In the genomic region with DNA sequence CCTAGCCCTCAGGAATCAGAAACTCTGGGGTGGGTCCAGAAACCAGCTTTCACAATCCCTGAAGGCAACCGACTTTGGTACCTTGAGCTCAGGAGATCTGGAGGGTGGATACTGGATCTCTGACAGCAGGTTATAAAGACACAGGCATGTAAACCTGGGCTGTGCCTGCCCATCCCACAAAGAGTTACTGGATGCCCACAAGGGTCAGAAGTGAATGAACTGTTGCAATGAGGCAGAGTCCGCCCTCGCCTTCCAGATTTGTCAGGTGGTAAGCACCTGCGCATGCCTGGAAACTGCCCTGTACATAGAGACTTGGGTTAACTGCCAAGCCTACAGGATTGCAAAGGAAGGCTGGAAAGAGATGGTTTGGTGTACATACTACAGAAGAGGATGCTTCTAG, we compare ENCODE assay signal across 18 mouse cellular contexts. TPM values are rescaled to one million over a fixed set of nuclear protein-coding genes. Genes with fewer than 3 reads are reported as not detected.
DNase-seq lines count a peak whose midpoint lies in the region; ATAC-seq and TF ChIP-seq lines count a peak whose summit lies in the region.
"Had no signal": no experiment of that assay in that cellular context is flagged by ENCODE, and none has a peak within 500 bp of the region (broad histone marks: within the 10 kb centered on the region; RNA-seq: fewer than 3 reads in every experiment).

No protein-coding gene starts in this region.

- peaks cover 64% of the 10 kb centered on the region for H3K4me1 ChIP-seq in hindbrain, embryonic 14.5 days (replicated peaks; ENCODE audit: control insufficient read depth, insufficient read depth, low read length)
- peaks cover 14% of the 10 kb centered on the region for H3K4me1 ChIP-seq in hindbrain, postnatal 0 days (ENCODE audit: insufficient read depth, low read length)
- H3K4me1 ChIP-seq in neural tube, embryonic 12.5 days = peaks cover 85% of the 10 kb centered on the region
- peaks cover 61% of the 10 kb centered on the region for H3K4me1 ChIP-seq in forebrain, postnatal 0 days (ENCODE audit: insufficient read depth)
- H3K4me1 ChIP-seq in stomach, postnatal 0 days (replicated peaks; ENCODE audit: control insufficient read depth, insufficient read depth) = peaks cover 8% of the 10 kb centered on the region; the same call in 1 of the 2 replicates

- no peak for DNase-seq in hindbrain, embryonic 14.5 days (ENCODE audit: low spot score)
- no peak for DNase-seq in hindbrain, postnatal 0 days (ENCODE audit: low spot score)
- no peak for DNase-seq in neural tube, embryonic 10.5 days (ENCODE audit: extremely low spot score, low spot score)
- DNase-seq in forebrain, postnatal 0 days = no peak
- no peak for DNase-seq in stomach, postnatal 0 days (ENCODE audit: low spot score)
- DNase-seq: adrenal gland, postnatal 36 days; cerebellum, adult 9-10 months; gastrocnemius, postnatal 14 days; heart, postnatal 14 days; kidney, postnatal 36 days; thymus, postnatal 14 days had no signal

- no peaks in the 10 kb centered on the region for H3K9me3 ChIP-seq in hindbrain, embryonic 14.5 days (ENCODE audit: control insufficient read depth, low read length)
- H3K9me3 ChIP-seq in hindbrain, postnatal 0 days (ENCODE audit: low read length) = no peaks in the 10 kb centered on the region
- no peaks in the 10 kb centered on the region for H3K9me3 ChIP-seq in neural tube, embryonic 12.5 days
- no peaks in the 10 kb centered on the region for H3K9me3 ChIP-seq in forebrain, postnatal 0 days (ENCODE audit: low read length)
- H3K9me3 ChIP-seq in stomach, postnatal 0 days (ENCODE audit: control insufficient read depth, low read length) = no peaks in the 10 kb centered on the region
- H3K9me3 ChIP-seq: embryonic facial prominence, embryonic 15.5 days; lung, embryonic 15.5 days; midbrain, embryonic 15.5 days had no signal

- H3K9ac ChIP-seq in hindbrain, embryonic 14.5 days = no peak overlapping the region
- H3K9ac ChIP-seq in hindbrain, postnatal 0 days (replicated peaks; ENCODE audit: low read length) = no peak overlapping the region
- no peak overlapping the region for H3K9ac ChIP-seq in neural tube, embryonic 12.5 days
- no peak overlapping the region for H3K9ac ChIP-seq in forebrain, postnatal 0 days
- H3K9ac ChIP-seq in stomach, postnatal 0 days (ENCODE audit: low read length) = no peak overlapping the region
- H3K9ac ChIP-seq: embryonic facial prominence, embryonic 15.5 days; lung, embryonic 15.5 days; midbrain, embryonic 15.5 days had no signal

- no peak for ATAC-seq in hindbrain, embryonic 14.5 days (ENCODE audit: low FRiP score)
- no peak for ATAC-seq in hindbrain, postnatal 0 days
- ATAC-seq in neural tube, embryonic 12.5 days (ENCODE audit: low FRiP score, low read depth) = no peak
- no peak for ATAC-seq in forebrain, postnatal 0 days
- peak; percentile 35; the same call in 1 of the 2 replicates for ATAC-seq in stomach, postnatal 0 days (ENCODE audit: low FRiP score, low TSS enrichment)
- ATAC-seq in erythroid progenitor cell, adult 5-6 weeks (replicated peaks; ENCODE audit: low FRiP score, poor library complexity, severe bottlenecking) = no peak
- ATAC-seq: inflammation-experienced regulatory T-cells, adult 6 months; midbrain, embryonic 15.5 days had no signal

- TF ChIP-seq CTCF in hindbrain, postnatal 0 days (IDR thresholded peaks at IDR 0.05; ENCODE audit: low read depth) = no peak
- no peak for TF ChIP-seq CTCF in forebrain, postnatal 0 days (IDR thresholded peaks at IDR 0.05; ENCODE audit: low read depth)
- TF ChIP-seq CTCF in stomach, postnatal 0 days (IDR thresholded peaks at IDR 0.05; ENCODE audit: low read depth) = no peak

- TF ChIP-seq EP300 in stomach, postnatal 0 days (optimal IDR thresholded peaks at IDR 0.05) = no peak

- no peaks in the 10 kb centered on the region for H3K27me3 ChIP-seq in hindbrain, embryonic 14.5 days (ENCODE audit: control insufficient read depth, insufficient read depth, low read length)
- no peaks in the 10 kb centered on the region for H3K27me3 ChIP-seq in hindbrain, postnatal 0 days (ENCODE audit: insufficient read depth, low read length)
- H3K27me3 ChIP-seq in neural tube, embryonic 12.5 days (replicated peaks) = no peaks in the 10 kb centered on the region
- no peaks in the 10 kb centered on the region for H3K27me3 ChIP-seq in forebrain, postnatal 0 days (ENCODE audit: insufficient read depth, low read length)
- no peaks in the 10 kb centered on the region for H3K27me3 ChIP-seq in stomach, postnatal 0 days (ENCODE audit: control insufficient read depth, insufficient read depth, low read length)
- H3K27me3 ChIP-seq: embryonic facial prominence, embryonic 15.5 days; lung, embryonic 15.5 days had no signal

- no peak overlapping the region for H3K4me3 ChIP-seq in hindbrain, embryonic 14.5 days (replicated peaks; ENCODE audit: low read length)
- no peak overlapping the region for H3K4me3 ChIP-seq in hindbrain, postnatal 0 days (ENCODE audit: low read length)
- H3K4me3 ChIP-seq in neural tube, embryonic 12.5 days = no peak overlapping the region
- H3K4me3 ChIP-seq in forebrain, postnatal 0 days (ENCODE audit: low read depth, low read length) = no peak overlapping the region
- no peak overlapping the region for H3K4me3 ChIP-seq in stomach, postnatal 0 days (ENCODE audit: low read depth, low read length)
- H3K4me3 ChIP-seq: embryonic facial prominence, embryonic 15.5 days; lung, embryonic 15.5 days; midbrain, embryonic 15.5 days had no signal

- no peak overlapping the region for H3K27ac ChIP-seq in hindbrain, embryonic 14.5 days
- H3K27ac ChIP-seq in hindbrain, postnatal 0 days = no peak overlapping the region
- H3K27ac ChIP-seq in neural tube, embryonic 12.5 days = no peak overlapping the region
- no peak overlapping the region for H3K27ac ChIP-seq in forebrain, postnatal 0 days (ENCODE audit: low read depth, low read length)
- no peak overlapping the region for H3K27ac ChIP-seq in stomach, postnatal 0 days (replicated peaks)
- H3K27ac ChIP-seq: embryonic facial prominence, embryonic 15.5 days; lung, embryonic 15.5 days; midbrain, embryonic 15.5 days had no signal

- 0 out of 2 replicates have a peak overlapping the region, but pooled peaks have one; percentile 86 for H3K4me2 ChIP-seq in hindbrain, embryonic 14.5 days (replicated peaks)
- no peak overlapping the region for H3K4me2 ChIP-seq in hindbrain, postnatal 0 days (ENCODE audit: low read depth, low read length)
- peak overlapping the region; percentile 16; the same call in 1 of the 2 replicates for H3K4me2 ChIP-seq in neural tube, embryonic 12.5 days (replicated peaks)
- H3K4me2 ChIP-seq in forebrain, postnatal 0 days (ENCODE audit: low read depth) = peak overlapping the region; percentile 82
- H3K4me2 ChIP-seq in stomach, postnatal 0 days (replicated peaks; ENCODE audit: low read depth) = no peak overlapping the region
- H3K4me2 ChIP-seq: embryonic facial prominence, embryonic 15.5 days; liver, embryonic 11.5 days; lung, embryonic 15.5 days; midbrain, embryonic 15.5 days had no signal

- H3K36me3 ChIP-seq in hindbrain, embryonic 14.5 days (replicated peaks; ENCODE audit: control insufficient read depth, insufficient read depth) = no peaks in the 10 kb centered on the region
- H3K36me3 ChIP-seq in hindbrain, postnatal 0 days (ENCODE audit: insufficient read depth, low read length) = no peaks in the 10 kb centered on the region
- H3K36me3 ChIP-seq in neural tube, embryonic 12.5 days = peaks cover 6% of the 10 kb centered on the region; the same call in 1 of the 2 replicates
- 0 out of 2 replicates have a peak, but pooled peaks cover 2% of the 10 kb centered on the region for H3K36me3 ChIP-seq in forebrain, postnatal 0 days (ENCODE audit: insufficient read depth)
- H3K36me3 ChIP-seq in stomach, postnatal 0 days (ENCODE audit: control insufficient read depth, insufficient read depth, low read length) = no peaks in the 10 kb centered on the region
- H3K36me3 ChIP-seq: lung, embryonic 15.5 days; midbrain, embryonic 15.5 days had no signal

- 86% methylated on average over 4 of the region's 4 CpGs for WGBS in hindbrain, embryonic 14.5 days
- WGBS in hindbrain, postnatal 0 days = 82% methylated on average over 4 of the region's 4 CpGs
- WGBS in neural tube, embryonic 12.5 days = 89% methylated on average over 4 of the region's 4 CpGs
- 85% methylated on average over 4 of the region's 4 CpGs for WGBS in forebrain, postnatal 0 days
- 73% methylated on average over 4 of the region's 4 CpGs for WGBS in stomach, postnatal 0 days

RNA-seq across cellular contexts. Expression of gene Efnb2, which starts 8.7 kb away (rescaled TPM):
- polyA plus RNA-seq in hindbrain, embryonic 14.5 days (2014; fragmentation: Nextera tagmentation; extraction: Ambion mirVana) = 21.9 and 23.8 TPM in 2 replicates
- 21.0 and 22.8 TPM in 2 replicates for total RNA-seq in hindbrain, postnatal 0 days (2014; rRNA removed)
- polyA plus RNA-seq in hindbrain, postnatal 0 days (2015; fragmentation: Nextera tagmentation; extraction: Ambion mirVana) = 9.6 and 10.7 TPM in 2 replicates
- polyA plus RNA-seq in neural tube, embryonic 12.5 days (2016; fragmentation: Nextera tagmentation; extraction: Ambion mirVana) = 45.5 and 50.8 TPM in 2 replicates
- total RNA-seq in forebrain, postnatal 0 days (2014; rRNA removed) = 50.9 and 53.5 TPM in 2 replicates
- polyA plus RNA-seq in forebrain, postnatal 0 days (2015; fragmentation: Nextera tagmentation; extraction: Ambion mirVana) = 29.5 and 29.6 TPM in 2 replicates
- 7.2 and 7.8 TPM in 2 replicates for polyA plus RNA-seq in stomach, postnatal 0 days (2015; fragmentation: Nextera tagmentation; extraction: Ambion mirVana)
- total RNA-seq in erythroid progenitor cell, adult 5-6 weeks (2015; ENCODE audit: low replicate concordance) = not detected in 2 replicates
- 3.2 TPM in 1 of 2 replicates, not detected in the other for total RNA-seq in erythroid progenitor cell, adult 5-6 weeks (2017; ENCODE audit: low replicate concordance)

RNA-seq across cellular contexts. Expression of gene Arglu1, which starts 37.9 kb away (rescaled TPM):
- 136 and 155 TPM in 2 replicates for polyA plus RNA-seq in hindbrain, embryonic 14.5 days (2014; fragmentation: Nextera tagmentation; extraction: Ambion mirVana)
- 55.6 and 71.9 TPM in 2 replicates for total RNA-seq in hindbrain, postnatal 0 days (2014; rRNA removed)
- 158 and 175 TPM in 2 replicates for polyA plus RNA-seq in hindbrain, postnatal 0 days (2015; fragmentation: Nextera tagmentation; extraction: Ambion mirVana)
- polyA plus RNA-seq in neural tube, embryonic 12.5 days (2016; fragmentation: Nextera tagmentation; extraction: Ambion mirVana) = 197 and 204 TPM in 2 replicates
- 115 and 154 TPM in 2 replicates for total RNA-seq in forebrain, postnatal 0 days (2014; rRNA removed)
- polyA plus RNA-seq in forebrain, postnatal 0 days (2015; fragmentation: Nextera tagmentation; extraction: Ambion mirVana) = 101 and 143 TPM in 2 replicates
- 83.2 and 84.0 TPM in 2 replicates for polyA plus RNA-seq in stomach, postnatal 0 days (2015; fragmentation: Nextera tagmentation; extraction: Ambion mirVana)
- total RNA-seq in erythroid progenitor cell, adult 5-6 weeks (2015; ENCODE audit: low replicate concordance) = 60.4 and 61.3 TPM in 2 replicates
- total RNA-seq in erythroid progenitor cell, adult 5-6 weeks (2017; ENCODE audit: low replicate concordance) = 81.1 and 100 TPM in 2 replicates

Comparison
In these comparisons a context has a peak if more than half of its experiments do, and no peak if none do; other contexts are left out.
1. H3K4me2 ChIP-seq: peak in hindbrain, embryonic 14.5 days (single experiment), neural tube, embryonic 12.5 days (single experiment) and forebrain, postnatal 0 days (single experiment); none in hindbrain, postnatal 0 days (single experiment) and stomach, postnatal 0 days (single experiment).